Mouse (Mus musculus): ENCODE results near the gene Zic1. TPM values are rescaled to one million over a fixed set of nuclear protein-coding genes. Genes with fewer than 3 reads are reported as not detected.

The Zic1 gene
- total RNA-seq, 2 experiments from 2014 or later = not detected

DNA sequence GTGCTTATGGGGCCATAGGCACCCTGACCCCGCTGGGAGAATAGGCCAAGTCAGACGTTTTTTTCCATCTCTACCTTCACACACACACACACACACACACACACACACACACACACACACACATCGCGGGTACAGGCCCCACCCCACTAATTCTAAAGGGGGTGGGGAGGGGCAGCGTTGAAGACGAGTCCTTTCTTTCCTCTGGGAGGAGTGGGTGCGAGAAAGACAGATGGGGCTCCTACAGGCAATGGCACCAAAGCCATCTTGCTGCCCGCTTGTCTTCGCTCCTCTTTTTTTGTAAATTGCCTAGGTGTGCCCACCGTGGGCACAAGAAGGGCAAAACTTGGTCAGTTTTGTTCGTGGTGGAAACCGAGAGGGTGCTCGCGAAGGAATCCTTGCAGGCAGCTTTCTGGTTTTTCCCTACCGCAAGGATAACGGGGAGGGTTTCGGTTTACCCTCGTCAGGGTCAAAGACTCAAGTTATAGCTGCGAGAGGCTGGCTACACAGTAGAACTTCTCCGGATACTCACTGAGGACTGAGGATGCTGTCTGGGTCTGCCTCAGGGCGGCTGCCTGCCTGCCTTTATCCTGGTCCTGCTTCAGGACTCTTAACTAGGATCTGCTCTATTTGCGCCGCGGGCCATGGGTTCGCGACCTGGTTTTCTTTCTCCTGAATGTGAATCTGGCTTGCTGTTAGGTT lies 3.8 kb upstream of the Zic1 start:
- ATAC-seq (ENCODE audit: poor library complexity, severe bottlenecking) = no peak

DNA sequence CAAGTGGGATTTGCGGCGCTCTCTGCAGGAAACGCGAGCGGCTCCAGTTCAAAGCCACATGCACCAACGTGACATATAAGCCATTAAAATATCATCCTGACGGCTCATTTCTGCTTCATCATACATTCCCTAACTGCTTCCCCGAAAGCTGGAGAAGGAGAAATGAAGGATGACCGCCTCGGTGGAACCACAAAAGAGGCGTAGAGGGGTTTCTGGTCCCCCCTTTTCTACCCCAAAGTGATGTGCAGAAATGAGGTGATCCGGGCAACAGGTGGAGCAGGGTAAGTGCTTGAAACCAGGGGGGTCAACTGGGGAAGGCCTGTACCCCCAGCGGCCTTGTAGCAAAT lies 3.3 kb upstream of the Zic1 start:
- ATAC-seq (ENCODE audit: poor library complexity, severe bottlenecking) = no peak

DNA sequence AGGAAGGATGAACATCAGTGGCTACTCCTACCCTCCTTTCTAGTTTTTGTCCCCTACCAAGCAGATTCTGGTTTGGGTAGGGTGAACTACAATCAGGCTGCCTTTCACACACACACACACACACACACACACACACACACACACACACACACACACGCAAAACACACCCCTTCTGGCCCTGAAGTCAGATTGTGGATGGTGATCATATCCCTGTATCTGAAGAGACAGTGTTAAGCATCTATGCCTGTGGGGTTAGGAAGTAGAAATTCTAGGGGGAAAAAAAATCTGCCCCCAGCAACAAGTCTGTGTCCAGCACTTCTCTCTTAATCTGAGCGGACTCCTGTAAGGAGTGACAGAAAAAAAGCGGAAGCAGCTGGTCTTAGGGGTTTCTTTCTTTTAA lies 2.5 kb upstream of the Zic1 start:
- no peak for ATAC-seq (ENCODE audit: poor library complexity, severe bottlenecking)

DNA sequence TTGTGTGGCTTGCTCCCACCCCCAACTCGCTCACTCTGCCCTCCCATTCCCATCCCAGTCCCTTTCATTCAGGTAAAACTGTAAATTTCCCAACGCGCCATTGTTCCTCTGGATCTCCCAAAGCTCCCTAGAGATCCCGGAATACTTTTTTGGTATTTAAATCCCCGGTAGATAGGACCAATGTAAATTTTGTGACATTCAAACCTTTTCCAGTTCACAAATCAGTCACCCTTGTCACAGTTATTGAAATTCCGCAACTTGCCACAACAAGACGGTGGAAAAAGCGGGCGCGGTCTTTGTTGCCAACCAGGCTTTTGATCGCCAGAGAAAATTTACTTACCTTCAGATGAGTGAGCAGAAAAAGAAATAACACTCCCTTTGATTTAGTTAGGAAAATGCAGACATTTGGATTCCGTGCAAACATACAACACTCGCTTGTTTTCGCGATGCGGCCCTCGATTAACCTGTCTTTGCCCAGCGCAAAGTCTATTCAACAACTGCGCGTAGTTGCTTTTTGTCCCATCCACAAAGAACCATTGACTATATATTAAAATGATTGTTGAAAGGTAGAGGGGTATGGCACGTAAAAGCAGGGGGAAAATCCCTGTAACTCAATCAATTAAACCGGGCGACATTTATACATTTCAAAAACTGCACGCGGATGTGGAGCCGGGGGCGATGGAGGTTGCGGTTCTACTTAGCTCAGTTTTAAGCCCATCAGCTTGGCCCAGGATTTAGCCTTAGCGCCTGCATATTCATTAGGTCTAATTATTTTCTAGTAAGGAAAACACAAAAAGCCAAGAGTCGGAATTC lies 1.6 kb upstream of the Zic1 start:
- no peak for ATAC-seq (ENCODE audit: poor library complexity, severe bottlenecking)

DNA sequence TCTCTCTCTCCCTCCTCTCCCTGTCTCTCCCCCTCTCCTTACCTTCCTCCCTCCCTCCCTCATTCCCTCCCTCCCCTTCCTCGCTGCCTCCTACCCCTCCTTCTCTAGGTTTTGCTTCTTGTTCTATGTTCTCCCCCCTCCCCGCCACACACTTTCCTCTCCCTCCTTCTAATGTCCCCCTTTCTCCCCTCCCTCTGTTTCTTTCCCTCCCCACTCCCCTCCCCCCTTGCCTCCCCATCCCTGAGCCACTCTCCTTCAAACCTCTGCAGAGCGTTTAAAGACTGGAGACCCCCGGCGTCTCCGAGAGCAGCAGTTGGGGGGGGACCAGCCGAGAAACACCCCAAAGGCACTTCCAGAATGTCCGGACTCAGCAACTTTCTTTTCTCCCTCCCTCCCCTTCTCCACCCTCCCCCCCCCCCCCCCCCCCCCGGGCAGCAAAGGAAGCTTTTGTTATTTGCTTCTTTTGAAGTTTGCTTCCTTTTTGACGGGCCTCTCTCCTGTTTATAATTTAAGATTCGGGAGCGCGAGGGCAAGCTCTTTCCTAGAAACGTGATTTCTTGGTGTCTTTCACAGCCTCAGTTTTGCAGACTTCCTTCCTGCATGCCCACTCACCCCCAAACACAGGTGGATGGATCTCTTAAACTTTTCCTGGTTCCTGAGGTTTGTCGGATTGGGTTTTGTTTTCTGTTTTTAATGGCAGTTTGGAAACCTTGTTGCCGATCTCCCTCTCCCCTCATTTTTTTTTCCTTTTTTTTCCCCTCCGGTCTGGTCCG lies 802 bp upstream of the Zic1 start:
- no peak for ATAC-seq (ENCODE audit: poor library complexity, severe bottlenecking)

DNA sequence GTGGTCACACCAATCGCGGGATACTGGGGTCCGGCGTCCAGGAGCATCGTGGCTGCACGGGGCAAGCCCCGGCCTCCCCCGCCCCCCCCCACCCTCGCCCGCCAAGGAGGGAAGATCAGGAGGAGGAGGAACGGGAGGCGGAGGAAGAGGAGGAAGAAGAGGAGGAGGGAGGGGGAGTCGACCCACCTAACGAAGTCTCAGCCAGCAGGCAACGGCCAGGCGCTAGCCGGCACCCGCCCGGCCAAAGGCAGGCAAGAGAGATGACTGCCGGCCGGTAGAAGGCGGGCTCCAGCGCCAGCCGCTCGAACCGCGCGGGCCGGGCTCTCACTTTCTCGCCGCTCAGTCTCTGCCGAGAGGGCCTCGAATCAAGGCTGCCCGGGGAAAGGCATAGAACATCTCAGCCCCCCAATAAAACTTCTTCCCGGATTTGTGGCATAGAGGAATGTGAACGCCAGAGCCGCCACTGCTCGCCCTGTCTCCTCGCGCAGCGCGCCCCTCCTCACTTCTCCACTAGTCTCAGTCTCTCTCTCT lies 574 bp downstream of the Zic1 start:
- ATAC-seq (ENCODE audit: poor library complexity, severe bottlenecking) = no peak

DNA sequence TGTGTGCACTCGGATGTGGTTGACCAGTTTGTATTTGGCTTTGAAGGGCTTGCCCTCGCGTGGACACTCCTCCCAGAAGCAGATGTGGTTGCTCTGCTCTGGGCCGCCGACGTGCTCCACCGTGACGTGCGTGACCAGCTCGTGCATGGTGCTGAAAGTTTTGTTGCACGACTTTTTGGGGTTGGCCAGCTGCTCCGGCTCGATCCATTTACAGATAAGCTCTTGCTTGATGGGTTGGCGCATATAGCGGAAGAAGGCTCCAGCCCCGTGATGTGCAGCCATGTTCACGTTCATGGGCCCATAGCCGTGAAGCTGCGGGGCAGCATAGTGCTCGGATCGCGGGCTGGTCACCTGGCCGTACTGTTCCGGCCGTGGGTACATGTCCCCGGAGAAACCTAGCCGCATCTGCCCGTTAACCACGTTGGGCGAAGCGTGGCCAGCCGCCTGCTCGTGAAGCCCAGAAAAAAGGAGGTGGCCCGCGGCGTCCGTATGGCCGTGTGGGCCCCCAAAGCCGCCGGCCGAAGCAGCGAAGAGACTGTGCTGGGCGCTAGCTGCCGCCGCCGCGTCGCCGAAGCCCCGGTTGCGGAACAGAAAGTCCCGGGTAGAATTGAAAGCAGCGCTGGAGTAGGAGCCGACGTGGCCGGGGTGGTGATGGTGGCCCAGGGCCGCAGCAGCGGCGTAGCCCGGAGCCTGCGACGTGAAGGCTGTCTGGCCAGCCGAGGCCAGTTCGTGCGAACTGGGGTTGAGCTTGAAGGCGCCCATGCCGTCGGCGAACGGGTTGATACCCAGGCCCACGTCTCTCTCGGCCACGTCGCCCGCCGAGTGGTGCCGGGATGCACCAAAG lies 1.3 kb downstream of the Zic1 start:
- peak; percentile 54 for ATAC-seq (ENCODE audit: poor library complexity, severe bottlenecking)

DNA sequence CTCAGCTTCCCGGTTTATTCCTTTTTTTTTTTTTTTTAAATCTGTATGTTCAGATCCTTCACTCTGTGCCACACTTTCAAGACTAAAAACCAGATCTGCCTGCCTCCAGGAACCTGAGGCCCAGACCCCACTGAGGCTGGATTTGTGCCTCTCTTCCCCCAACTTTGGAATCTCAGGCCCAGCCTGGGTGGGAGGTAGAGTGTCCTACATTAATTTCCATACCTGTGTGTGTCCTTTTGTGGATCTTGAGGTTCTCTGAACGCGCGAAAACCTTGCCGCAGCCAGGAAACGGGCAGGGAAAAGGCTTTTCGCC lies 1.8 kb downstream of the Zic1 start:
- ATAC-seq (ENCODE audit: poor library complexity, severe bottlenecking) = no peak

DNA sequence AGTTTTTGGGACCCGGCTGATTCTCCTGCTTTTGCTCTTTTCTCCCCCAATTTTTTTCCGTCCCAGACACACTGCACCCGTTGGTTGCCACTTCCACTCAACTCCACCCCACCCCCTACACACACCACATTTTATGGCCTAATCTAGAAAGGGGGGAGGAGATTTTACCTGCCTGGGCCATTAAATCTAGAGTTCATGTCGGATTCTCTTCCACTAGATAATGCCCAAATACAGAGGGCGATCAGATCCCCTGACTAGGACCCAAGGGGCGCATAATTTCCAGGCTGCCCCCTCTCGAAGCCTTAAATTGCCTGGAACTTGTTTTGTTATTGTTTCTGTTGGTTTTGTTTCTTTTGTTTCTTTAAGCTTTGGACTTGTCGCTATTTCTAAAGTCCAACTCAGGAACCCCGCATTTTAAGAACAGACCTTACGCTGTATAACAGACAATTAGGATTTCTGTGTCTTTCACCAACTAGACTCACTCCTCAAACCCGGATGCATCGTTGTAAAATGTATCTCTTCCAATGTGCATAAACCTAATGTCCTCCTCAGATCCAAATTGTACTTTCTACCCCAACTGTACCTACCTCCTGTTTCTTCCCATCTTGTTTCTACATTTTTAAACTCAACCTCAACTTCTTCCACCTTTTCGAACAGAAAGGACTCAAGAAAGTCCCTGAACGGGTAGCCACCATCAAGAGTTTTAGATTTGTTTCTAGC lies 2.4 kb downstream of the Zic1 start:
- no peak for ATAC-seq (ENCODE audit: poor library complexity, severe bottlenecking)

DNA sequence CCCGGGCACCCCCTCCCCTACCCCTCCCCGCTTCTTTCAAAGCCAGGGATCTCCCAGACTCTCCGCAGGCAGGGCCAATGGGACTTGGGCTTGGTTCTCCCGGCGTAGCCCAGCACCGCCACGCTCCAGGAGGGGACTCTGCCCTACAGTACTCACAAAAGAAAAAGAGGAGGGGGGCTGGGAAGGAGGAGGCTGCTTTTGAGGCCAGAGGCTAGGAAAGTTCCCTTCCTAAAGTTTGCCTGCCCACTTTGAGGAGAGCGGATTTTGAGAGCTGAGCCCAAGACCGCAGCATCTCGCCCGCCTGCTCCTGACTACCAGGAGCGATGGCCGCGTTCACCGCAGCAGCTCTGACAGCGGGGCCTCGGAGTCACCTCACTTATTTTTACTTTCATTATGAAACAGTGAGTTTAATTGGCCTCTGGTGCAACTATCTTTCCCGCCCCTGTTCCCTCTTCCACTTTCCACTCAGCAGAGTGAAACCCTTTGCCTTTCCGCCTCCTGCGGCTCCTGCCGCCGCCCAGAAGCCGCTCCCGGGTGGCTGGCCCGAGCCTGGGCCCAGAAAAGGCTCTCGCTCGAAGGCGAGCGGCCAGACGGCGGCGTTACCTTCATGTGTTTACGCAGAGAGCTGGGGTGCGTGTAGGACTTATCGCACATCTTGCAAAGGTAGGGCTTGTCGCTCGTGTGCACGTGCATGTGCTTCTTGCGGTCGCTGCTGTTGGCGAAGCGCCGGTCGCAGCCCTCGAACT lies 3.6 kb downstream of the Zic1 start, which contains the start of gene Zic4:
Gene Zic4, plus strand, starts transcription at position 558 of the 746 bp plus-strand sequence.
- peak; percentile 56 for ATAC-seq (ENCODE audit: poor library complexity, severe bottlenecking)

DNA sequence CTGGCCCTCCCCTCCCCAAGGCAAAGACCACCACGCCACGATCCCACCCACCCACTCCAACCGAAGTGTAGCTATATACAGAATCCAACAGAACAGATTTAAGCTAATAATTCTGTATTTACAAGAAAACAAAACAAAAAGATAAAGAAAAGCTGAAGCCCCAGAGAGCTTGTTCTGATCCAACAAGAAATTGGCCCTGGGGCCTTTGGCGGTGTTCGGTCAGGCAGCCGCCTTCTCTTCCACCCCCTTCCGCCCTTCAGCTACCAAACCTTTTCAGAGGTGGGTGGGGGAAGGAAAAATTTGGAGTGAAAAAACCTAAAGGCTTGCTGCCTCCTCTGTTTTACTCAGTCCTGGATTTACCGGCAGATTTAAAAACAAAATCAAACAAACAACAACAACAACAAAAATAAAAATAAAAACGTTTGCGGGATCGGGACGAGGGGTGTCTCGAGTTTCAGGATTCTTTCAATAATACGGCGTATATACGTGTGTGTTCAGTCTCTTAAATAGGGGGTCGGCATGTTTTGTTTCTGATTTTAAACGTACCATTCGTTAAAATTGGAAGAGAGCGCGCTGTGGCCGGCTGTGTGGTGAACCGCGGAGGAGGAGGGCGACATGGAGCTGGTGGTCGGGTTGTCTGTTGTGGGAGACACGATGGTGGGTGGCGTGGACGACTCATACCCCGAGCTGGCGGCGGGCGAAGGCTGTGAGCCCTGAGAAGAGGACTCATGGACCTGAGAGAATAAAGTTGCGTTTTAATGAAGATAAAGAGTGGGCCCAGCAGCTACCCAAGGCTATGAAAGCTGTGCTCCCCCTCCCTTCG lies 4.4 kb downstream of the Zic1 start:
- ATAC-seq (ENCODE audit: poor library complexity, severe bottlenecking) = no peak

DNA sequence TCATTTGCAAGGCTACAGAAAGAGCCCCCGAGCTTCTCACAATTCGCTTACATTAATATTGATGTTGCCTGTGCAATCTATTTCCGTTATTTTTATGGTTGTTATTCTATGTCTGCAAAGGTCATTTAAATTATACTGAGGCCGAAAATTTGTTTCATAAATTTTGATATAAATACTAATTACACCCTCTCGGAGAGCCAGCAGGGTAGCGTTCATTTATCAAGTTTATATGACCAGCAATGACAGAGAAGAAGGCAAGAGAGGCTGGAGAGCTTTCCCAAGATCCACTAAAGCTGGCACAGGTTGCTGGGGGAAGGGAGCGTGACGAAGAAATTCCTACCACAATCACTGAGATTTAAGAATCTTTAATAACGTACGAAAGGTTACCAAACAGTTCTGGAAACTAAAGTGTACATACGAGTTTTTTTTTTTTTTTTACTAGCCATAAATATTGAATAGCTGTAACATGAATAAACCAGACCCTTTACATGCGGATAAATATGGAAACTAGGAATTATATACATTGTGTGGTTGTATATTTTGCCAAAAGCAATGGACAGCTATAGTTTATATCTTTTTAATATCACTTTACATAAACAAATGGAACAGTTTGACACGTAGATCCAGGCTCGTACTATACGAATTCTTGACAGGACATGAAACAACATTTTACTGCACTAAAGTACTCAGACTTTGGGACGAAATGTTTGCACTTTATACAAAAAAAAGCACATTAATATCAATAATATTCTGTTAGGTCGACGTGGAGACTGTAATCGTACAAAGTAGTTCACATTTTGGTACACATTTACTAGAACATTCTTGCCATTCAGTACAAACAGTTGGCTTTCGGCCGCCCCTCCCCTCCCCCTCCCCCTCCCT lies 5.2 kb downstream of the Zic1 start:
- ATAC-seq (ENCODE audit: poor library complexity, severe bottlenecking) = no peak

DNA sequence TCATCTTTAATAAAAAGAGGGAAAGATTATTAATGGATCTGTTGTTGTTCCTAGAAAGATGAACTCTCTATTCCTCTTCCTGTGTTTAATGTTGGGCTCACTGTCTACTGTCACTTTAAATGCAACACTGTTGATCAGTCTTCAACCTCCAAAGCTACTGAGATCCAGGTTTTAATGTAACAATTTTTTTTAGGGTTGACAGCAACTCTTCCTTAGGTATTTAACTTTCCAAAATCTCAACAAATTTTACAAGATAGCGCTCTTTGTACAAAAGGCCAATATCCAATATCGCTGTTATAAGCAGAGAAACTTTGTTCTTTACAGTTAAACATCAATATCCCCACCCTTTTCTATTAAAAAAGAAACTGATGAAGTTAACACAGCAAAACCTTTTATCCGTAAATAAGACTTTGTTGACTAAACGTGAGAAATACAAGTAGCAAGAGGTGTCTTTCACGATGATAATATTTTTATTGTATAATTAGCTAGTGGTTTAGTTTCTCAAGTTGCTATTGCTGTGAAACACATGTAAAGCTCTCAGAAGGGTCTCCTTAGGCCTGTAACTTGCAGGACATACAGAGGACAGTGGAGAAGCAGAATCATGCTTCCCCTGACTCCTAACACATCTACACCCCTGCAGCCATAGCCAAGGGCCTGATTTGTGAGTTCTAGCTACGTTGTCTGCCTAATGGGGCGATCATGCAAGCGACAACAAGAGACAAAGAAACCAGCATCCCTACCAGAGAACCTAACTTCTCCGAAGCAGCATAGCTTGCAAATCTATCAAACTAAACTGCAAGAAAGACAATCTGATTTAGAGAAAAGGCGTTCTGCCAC lies 6.5 kb downstream of the Zic1 start:
- no peak for ATAC-seq (ENCODE audit: poor library complexity, severe bottlenecking)

DNA sequence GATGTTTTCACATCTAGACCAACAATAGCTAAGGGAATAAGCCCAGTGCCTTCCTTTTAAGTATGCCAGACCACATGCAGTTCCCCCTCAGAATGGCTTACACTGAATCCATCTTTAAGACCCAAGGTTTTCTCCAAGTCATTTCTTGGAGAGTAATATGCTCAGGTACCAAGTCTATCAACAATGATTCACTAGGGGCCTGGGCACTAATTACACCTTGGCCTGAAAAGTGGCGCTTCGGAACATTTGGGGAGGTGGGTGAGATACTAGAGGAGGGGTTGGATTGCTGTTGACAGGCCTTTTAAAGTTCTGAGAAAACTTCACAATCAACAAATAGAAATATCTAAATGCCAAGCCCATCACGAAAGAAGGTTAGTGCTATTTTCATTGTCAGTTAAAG lies 8.3 kb downstream of the Zic1 start:
- no peak for ATAC-seq (ENCODE audit: poor library complexity, severe bottlenecking)

DNA sequence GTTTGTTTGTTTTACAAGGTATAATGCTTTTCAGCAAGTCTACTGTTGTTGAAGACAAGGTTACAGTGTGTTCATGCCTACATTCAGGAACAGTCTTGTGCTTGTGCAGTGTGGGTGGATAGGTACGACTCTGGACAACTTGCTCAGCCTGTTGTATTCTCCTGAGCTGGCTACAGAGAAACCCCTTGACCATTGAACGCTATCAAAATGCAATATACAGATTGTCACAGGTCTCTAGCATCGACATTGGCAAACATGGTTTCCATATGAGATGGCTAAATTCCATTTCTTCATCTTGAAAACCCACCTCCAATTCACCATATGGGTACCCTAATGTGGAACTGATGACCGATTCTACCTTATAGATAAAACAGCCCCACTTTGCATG lies 9.3 kb downstream of the Zic1 start:
- ATAC-seq (ENCODE audit: poor library complexity, severe bottlenecking) = no peak

DNA sequence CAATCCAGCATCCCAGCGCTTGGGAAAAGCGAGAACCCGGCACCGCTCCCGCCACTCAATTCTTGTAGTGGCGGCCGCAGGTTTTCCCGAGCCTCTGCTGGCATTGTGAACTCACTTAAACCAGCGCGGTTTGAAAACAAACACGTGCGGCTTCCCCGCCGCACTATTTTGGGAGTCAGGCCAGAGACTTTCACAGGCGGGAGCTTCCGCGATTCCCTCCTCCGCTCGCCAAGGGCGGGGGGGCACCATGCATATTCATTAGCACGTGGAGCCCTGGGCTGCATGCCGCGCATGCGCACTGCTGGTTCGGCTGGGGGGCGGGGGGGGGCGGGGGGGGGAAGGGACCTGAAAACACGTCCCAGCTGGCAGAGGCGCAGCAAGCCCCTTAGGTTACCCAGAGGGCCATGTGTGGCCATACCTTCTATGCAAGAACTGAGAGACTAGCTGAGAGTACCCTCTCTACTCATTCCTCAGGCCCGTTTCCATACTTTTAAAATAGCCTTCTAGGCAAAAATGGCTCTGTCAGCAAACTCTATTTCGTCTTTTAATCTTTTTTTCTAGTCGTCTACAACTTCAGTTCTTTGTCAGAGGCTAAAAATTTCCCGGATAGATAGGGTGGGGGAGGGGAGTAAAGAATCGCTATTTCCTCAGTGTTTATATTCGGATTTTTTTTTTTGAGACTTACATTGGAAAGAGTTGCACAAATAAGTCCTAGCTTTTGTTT lies 9.8 kb downstream of the Zic1 start:
- ATAC-seq (ENCODE audit: poor library complexity, severe bottlenecking) = no peak
